Mouse (Mus musculus): ENCODE measurements around the gene Adcyap1r1. TPM values are rescaled to one million over a fixed set of nuclear protein-coding genes. Genes with fewer than 3 reads are reported as not detected.

The Adcyap1r1 gene
- polyA plus RNA-seq, 1 experiment from 2014 or later = 3.9 TPM

Small RNAs within 50 kb of the gene (microRNA-seq; reads per million reads assigned to microRNA genes)
- gene Gm44352 = not detected

Other genes starting within 250 kb of the Adcyap1r1 start
- 24.8 and 27.4 TPM in 2 replicates for gene Mindy4, start 248.6 kb upstream of the Adcyap1r1 start, polyA plus RNA-seq (2016; fragmentation: Nextera tagmentation; extraction: Ambion mirVana)
- gene Aqp1, start 115.5 kb upstream of the Adcyap1r1 start, polyA plus RNA-seq (2016; fragmentation: Nextera tagmentation; extraction: Ambion mirVana) = 0.65 and 0.93 TPM in 2 replicates
- gene Ghrhr, start 75.7 kb upstream of the Adcyap1r1 start, polyA plus RNA-seq (2016; fragmentation: Nextera tagmentation; extraction: Ambion mirVana) = not detected in 2 replicates
- 0.21 TPM in 1 of 2 replicates, not detected in the other for gene Neurod6, start 229.3 kb downstream of the Adcyap1r1 start, polyA plus RNA-seq (2016; fragmentation: Nextera tagmentation; extraction: Ambion mirVana)

All from forebrain, embryonic 10.5 days (tissue).